Mouse (Mus musculus) left cerebral cortex, postnatal 25 days (tissue): ENCODE results near the gene Imp3. TPM values are rescaled to one million over a fixed set of nuclear protein-coding genes. Genes with fewer than 3 reads are reported as not detected.
A peak's percentile ranks its signal among the peaks of the same experiment; 100 is the strongest.

Experiments used
- DNase-seq, 2 experiments: peaks; one replicate each; pipeline ENCODE4 v3.0.0; 2022; ENCODE audit warnings: low spot score in 2 of 2, mixed read lengths in 1 of 2
- intact Hi-C: fragments of 180-260 bp; cut with DNase I; formaldehyde crosslinking; loops from one replicate; pipeline ENCODE4 v1.15.1; 2025
- total RNA-seq, 2 experiments: library from RNA; stranded (reverse); gene quantifications; 2 replicates each; pipeline ENCODE4 v1.2.3; 2021

The Imp3 gene
- total RNA-seq, 2 experiments from 2014 or later, result 47.5 to 59.8 TPM

DNA sequence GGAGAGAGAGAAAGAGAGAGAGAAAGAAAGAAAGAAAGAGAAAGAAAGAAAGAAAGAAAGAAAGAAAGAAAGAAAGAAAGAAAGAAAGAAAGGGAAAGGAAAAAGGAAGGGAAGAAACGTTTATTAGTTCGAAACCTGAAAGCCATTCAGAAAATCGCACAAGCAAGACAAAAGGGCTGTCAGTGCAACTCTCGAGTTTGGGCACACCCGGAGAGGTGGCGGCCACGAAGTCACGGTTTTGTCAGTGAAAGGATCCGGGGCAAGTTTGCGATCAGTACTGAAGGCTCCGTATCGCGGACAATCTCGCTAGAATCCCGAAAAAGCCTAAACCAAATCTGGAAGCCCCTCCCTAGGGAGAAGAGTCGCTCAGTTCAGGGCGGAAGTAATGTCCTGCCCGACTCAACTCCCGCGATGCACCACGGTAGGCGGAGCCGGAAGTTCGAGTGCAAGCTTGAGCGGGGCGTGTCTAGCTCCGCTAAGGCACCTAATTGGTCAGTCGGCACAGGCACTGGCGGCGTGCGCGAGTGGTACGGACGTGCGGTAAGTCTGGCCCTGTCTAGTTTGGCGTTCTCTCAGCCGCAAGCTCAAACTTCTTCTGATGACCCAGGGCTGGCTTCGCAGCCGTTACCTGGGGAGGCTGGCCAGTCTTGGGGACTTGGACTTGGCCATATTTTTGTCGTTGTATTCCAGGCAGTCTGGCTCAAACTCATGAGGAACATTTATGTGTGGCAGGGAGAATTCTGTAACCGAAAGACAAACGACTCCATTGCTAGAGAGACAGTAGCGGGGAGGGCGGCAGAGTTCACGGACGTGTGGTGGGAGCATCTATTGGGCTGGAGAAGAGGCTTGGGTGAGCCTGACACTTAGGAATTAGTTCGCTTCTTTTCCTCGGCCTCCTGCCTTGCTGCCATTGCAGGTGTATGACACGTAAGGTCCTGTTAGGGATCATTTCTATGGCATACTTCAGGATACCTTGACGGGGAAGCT lies 13.4 kb downstream of the Imp3 start, which contains the start of gene Snupn:
Gene Snupn (plus strand): TSS at position 465 of the 987 bp plus-strand sequence.
- DNase-seq, result peak; percentile 95 to 99
- intact Hi-C loops, result loop anchor here (2.0 to 5.0 kb wide), 3 partner anchors 44 to 180 kb away; partner anchors contain the start of genes Man2c1 and Ptpn9

DNA sequence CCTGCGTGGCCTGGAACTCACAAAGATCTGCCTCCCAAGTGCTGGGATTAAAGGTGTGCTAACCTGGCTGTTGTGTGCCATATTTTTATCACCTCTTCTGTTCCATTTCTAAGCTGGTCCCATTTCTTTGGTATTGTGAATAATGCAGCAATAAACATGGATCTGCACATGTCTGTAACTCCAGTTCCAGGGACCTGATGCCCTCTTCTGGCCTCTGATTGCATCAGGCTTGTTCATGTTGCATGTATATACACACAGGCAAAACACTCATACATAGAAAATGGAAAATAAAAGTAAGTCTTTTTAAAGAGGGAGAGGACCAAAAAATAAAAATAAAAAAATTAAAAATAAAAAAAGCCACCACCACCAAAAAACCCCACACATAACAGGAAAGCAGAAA lies 16.3 kb downstream of the Imp3 start:
- intact Hi-C loops, result loop anchor here (5.0 kb wide), 1 partner anchor 84 kb away; no protein-coding TSS in a partner anchor
- no peak for DNase-seq

DNA sequence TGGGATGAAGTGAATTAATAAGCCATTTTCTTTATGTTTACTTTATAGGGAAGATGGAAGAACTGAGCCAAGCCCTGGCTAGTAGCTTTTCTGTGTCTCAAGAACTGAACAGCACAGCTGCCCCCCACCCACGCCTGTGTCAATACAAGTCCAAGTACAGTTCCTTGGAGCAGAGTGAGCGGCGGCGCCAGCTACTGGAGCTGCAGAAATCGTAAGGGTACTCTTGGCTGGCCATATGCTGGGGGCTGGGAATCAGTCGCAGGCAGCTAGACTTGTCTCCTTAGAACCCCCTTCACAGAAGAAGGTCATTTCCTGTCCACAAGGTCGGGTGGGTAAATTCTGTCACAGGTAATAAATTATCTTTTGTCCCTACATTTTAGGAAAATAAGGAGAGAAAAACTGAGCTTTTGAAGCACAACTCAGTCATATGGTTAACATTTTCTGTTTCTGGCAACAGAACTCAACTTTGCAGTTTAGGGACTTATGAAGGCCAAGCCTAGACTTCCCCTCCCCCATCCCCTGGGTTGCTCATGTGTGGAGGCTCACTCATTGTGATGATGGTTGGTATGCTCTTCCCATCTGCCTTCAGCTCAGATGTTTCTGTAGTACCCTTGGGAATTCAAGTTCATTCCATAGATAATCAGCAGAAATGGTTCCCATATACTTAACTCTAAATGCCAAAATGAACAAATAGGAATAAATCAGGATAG lies 19.8 kb downstream of the Imp3 start:
- DNase-seq, result no peak
- intact Hi-C loops, result no loop called here

DNA sequence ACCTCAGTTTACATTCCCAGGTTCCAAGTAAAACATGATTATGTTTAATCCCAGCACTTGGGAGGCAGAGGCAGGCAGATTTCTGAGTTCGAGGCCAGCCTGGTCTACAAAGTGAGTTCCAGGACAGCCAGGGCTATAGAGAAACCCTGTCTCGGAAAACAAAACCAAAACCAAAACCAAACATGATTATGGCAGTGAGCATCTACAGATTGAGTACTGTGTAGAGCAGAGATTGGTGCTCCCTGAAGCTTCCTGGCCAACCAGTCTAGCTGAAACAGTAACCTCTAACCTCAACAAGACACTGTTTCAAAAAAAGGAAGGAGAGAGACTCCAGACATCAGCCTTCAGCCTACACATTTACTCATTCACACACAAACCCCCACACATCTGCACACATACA lies 21.4 kb downstream of the Imp3 start:
- no peak for DNase-seq
- intact Hi-C loops, result no loop called here

DNA sequence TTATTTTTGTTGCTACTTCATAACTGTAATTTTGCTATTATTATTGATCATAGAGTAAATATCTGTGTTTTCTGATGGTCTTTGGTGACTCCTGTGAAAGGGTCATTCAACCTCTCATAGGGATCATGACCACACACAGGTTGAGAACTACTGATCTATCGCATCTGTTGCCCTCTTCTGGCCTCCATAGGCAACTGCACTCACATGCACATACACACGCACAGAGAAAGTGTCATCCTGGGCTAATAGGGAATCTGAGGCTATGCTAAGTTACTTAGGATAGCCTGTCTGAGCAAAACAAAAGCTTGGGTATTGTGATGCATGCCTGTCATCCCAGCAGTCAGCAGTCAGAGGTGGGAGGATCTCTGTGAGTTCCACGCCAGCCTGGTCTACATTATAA lies 24.3 kb downstream of the Imp3 start:
- DNase-seq, result no peak
- intact Hi-C loops, result loop anchor here (5.0 kb wide), 1 partner anchor 71 kb away; no protein-coding TSS in a partner anchor

DNA sequence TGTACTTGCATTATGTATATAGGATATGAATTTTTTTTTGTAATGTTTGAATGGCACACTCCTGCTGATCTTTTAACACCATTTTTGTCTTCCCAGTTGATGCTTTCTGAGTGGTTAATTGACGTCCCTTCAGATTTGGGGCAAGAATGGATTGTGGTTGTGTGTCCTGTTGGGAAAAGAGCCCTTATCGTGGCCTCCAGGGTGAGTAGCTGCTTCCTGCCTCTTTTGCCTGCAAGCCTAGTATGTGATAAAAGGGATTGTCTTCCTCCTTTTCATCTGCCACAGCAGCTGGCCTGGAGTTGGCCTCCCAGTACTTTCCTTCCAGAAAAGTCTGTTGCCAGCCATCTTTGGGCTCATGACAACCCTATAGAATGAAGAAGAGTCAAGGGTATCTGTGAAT lies 32.9 kb downstream of the Imp3 start:
- intact Hi-C loops, result no loop called here
- no peak for DNase-seq

DNA sequence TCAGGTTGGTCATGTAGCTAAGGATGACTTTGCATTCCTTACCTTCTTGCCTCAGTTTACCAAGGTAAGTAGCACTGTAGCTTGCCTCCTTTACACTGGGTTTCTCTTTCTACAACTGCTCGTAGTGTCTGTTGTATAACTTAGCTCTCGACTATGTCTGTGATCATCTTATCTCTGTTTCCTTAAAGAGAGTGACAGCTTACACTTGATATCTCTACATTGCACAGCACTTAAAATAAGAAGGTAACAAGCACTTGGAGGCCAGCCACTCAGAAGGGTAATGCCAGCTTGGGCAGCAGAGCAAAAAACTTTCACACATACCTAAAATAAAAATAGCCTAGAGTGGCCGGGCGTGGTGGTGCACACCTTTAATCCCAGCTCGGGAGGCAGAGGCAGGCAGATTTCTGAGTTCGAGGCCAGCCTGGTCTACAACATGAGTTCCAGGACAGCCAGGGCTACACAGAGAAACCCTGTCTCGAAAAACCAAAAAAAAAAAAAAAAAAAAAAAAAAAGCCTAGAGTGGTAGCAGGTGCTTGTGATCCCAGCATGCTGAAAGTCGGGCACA lies 36.8 kb downstream of the Imp3 start:
- no peak for DNase-seq
- intact Hi-C loops, result no loop called here

DNA sequence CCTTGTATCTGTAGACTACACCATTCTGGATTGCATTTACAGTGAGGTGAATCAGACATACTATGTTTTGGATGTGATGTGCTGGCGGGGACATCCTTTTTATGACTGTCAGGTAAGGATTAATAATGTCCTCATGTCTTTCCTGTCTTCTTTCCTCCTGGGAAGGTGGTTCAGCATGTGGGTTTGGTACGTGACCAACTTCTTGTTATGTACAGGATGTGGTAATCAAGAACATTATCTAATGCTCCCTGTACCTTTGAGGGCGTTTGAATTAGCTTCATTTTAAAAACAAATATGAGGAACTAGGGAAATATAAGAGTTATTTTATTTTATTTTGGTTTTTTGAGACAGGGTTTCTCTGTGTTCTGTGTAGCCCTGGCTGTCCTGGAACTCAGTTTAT lies 37.9 kb downstream of the Imp3 start:
- DNase-seq, result no peak
- intact Hi-C loops, result no loop called here

DNA sequence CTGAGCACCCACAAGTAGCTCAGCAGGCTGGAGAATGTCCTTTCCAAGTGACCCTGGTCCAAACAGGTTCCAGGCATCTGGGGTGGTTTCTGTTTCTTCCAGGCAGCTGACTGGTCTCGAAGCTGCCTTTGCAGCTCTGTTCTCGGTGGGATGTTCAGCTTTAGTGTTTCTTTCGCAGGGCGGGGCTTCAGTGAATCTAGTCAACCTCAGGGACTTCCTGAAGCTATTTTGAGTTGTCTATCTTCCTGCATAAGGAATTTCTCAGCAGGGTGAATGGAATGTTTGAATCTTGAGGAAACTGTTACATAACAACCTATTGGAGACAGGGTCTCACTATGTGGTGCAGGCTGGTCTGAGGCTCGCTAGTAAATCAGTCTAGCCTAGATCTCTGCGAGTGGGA lies 42.9 kb downstream of the Imp3 start:
- intact Hi-C loops, result no loop called here
- DNase-seq, result no peak

DNA sequence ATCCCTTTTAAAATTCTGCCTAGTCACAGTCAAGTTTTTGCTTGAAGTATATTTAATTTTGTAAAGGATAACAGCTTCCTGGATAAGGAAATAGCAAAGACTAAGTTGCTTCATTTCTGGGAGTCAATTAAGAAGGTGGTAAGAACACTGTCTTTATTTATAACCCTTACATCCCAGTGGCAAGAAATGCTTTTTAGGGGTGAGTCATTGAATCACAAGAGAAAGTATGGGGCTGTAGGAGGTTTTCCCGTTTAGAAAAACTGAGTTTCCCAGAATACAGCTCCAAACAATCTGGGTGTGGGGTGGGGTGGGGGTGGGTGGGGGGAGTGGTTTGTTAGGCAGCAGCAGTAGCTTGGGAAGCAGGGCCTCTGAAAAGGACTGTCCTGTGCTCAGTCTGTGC lies 44.2 kb downstream of the Imp3 start:
- intact Hi-C loops, result no loop called here
- DNase-seq, result peak in 1 of 2 experiments; percentile 73

Other genes starting within 250 kb of the Imp3 start
- 100 to 1,000 TPM; 486 to 559 TPM for gene Lingo1, start 141.0 kb upstream of the Imp3 start, total RNA-seq
- not detected for gene Odf3l1, start 72.8 kb upstream of the Imp3 start, total RNA-seq
- gene Cspg4, start 72.4 kb upstream of the Imp3 start, total RNA-seq, result 10 to 100 TPM; 17.2 to 18.5 TPM
- gene Snx33, start 9.1 kb upstream of the Imp3 start, total RNA-seq, result 1 to 10 TPM; 6.7 to 7.6 TPM
- gene Snupn, start 13.4 kb downstream of the Imp3 start, total RNA-seq, result 10 to 100 TPM; 17.6 to 17.7 TPM
- 10 to 100 TPM; 26.7 to 29.0 TPM for gene Ptpn9, start 57.4 kb downstream of the Imp3 start, total RNA-seq
- gene Sin3a, start 134.6 kb downstream of the Imp3 start, total RNA-seq, result 10 to 100 TPM; 35.2 to 44.6 TPM
- gene Man2c1, start 193.2 kb downstream of the Imp3 start, total RNA-seq, result 100 to 1,000 TPM; 107 to 142 TPM
- gene Neil1, start 210.8 kb downstream of the Imp3 start, total RNA-seq, result 10 to 100 TPM in 1 of 2 experiments, 1 to 10 TPM in 1; 8.8 to 10.6 TPM
- gene Commd4, start 220.9 kb downstream of the Imp3 start, total RNA-seq, result 10 to 100 TPM; 85.5 to 86.4 TPM